Mouse (Mus musculus): ENCODE measurements at regions not wholly inside any gene's neighbourhood (a gene's known extent, or its start where the extent isn't known, plus 50 kb on each side); places are given as distances from the start of the nearest gene placed in this dataset.

GRCm38 (mm10) chr5:128482617-128483440, 50.0 kb upstream of the Tmem132d start:
- DNase-seq (ENCODE audit: low spot score in 2 of 2), result no peak

Measured in frontal cortex, postnatal 25 days (tissue).